Mouse (Mus musculus) gastrocnemius, postnatal 10 days (tissue): ENCODE results near the gene Uqcr11. TPM values are rescaled to one million over a fixed set of nuclear protein-coding genes. Genes with fewer than 3 reads are reported as not detected.
A peak's percentile ranks its signal among the peaks of the same experiment; 100 is the strongest.

Experiments
- DNase-seq: peaks from one replicate; pipeline ENCODE4 v3.0.0; 2021; ENCODE audit warnings: mixed read lengths
- total RNA-seq, 2 experiments: library from RNA; stranded (reverse); gene quantifications; 2 replicates each; pipeline ENCODE4 v1.2.3; 2021

Gene Uqcr11
- total RNA-seq, 2 experiments from 2014 or later: 725 to 806 TPM

DNA sequence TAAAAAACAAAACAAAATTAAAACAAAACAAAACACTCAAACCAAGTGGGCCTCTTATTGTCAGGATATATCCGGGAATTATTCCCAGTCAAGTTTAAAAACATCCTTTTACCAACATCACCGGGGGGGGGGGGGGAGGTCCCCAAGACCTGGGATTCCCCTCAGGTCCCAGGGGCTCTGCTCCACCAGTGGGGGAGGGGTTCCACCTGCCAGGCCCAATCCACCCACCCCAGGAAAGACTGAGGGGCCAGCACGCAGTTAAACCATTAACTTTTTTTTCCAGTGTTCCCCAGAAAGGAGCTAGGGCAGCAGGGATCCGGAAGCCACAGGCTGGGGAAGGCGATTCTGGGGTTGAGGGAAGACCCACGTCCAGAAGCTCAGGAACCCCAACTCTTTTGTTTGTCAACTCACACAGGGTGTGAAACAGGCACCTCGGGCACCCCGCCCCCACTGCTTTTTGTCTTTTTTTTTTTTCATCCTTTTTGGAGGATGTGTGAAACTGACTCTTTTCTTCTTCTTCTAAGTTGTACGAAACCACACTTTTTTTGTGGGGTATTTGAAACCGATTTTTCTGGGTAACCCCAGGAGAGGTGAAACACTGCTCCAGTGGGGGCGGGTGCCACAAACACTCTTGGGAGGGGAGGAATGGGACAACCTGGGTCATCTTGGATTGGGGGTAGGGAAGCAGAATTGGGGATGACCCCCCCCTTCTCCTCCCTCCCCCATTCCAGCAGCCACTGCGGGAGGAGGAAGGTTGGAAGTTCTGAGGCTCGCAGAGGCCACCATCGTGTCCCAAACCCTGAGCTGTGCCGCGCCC lies 25.1 kb upstream of the Uqcr11 start:
- DNase-seq: no peak

DNA sequence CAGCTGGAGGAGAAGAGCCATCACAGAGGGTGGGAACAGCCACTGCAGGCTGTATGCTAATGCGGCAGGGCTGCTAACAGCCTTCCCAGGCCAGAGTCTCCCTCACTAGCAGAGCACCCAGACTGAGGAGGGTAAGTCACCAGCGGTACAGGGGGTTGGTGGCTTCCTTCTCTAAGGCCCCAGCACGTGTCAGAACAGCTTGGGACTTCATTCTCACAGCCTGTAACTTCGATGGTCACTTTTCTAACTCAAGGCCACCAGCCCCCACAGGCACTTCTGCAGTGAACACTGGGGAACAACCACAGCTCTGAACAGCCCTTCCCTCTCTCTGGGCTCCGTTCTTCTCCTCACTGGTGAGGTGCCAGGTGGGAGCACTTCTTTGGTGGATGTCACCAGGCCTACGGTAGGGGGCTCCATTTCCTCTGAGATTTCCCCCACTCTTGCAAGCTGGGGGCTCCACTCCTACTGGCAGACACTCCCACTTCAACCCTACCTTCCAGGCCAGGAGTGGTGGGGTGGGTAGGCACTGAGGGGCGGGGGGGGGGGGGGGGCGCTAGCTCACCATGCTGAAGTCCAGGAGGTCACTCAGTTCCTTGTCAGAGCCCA lies 23.8 kb upstream of the Uqcr11 start:
- DNase-seq: no peak

DNA sequence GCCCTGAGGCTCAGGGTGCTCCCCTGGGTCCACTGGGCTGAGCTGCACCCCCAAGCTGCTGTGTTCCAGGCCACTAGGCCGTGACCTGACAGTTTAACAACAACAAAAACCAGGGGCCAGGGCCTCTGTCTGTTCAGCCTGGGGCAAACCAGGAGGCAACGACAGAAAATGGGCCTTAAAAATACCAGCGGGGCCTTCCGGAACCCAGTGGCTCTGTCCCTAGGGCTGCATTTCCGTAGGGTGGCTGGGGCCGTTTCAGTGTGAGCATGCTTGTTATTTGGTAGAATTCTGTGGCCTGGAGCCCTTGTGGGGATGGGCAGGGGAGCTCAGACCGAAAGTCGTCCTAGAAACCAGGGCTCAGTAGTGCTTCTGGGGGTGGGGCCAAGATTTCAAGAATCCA lies 23.2 kb upstream of the Uqcr11 start:
- DNase-seq: no peak

DNA sequence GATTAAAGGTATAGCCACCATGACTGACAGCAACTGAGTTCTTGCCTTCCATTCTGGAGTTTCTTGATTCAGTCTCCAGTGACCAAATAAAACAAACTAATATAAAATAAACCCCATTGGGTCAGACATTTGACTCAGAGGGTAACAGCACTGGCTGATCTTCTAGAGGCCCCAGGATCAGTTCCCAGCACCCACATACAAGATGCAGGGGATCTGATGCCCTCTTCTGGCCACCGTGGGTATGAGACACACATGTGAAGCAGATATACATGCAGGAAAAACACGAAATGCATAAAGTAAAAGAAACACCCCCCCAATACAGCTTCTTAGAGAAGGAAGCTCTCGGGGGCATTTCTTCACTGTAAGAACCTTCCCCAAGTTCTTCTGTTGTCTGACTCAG lies 18.4 kb upstream of the Uqcr11 start:
- DNase-seq: no peak

DNA sequence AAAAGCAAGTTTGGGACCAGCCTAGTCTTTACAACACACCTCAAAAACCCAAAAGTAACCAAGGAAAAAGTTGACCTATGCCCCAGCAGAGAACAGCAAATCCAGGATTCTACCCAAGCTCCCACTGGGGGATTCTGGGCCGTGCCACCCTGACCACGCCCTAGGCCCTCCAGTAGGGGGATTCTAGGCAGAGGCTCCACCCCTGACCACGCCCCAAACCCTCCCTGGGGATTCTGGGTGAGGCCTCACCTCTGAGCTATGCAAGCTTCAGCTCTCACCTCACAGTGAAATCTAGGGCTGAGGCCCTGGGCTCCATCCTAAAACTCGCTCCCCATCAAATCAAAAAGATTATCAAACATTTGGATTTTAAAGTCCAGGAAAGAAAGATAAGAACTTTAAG lies 16.9 kb upstream of the Uqcr11 start:
- DNase-seq: no peak

DNA sequence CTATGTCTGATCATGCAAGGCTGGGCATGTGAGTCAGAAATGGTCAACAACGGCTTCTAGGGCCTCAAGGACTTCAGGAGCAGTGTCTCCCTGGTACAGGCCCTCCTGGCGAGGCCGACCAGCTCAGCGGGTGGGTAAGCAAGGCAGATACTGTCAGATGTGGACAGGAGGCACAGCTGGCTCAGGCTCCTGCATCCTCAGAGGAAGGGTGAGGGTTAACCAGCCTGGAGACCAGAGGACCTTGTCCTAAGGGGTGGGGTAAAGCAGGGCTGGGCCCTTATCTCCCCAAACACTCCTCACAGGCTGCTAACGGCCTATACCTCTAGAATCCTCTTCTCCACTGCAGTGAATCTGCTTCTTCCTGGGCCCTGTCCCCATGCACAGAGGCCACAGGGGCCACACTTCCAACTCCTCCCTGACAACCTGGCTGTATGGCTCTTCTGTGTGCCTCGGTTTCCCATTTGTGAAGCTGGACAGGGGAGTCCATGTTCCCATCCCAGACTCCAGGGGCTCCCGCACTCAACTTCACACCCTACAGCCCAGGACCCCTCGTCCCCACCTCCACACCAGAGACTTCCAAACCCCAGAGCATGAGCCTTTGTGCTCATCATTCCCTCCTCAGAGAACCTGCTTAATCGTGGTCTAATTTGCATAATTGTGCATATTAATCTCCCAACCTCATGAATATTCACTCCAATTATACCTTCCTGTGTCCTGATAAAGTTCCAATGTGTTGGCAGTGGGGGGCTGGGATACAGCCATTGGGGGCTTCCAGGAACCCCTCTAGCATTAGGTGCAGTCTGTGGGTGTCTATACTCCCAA lies 15.2 kb upstream of the Uqcr11 start:
- no peak for DNase-seq

DNA sequence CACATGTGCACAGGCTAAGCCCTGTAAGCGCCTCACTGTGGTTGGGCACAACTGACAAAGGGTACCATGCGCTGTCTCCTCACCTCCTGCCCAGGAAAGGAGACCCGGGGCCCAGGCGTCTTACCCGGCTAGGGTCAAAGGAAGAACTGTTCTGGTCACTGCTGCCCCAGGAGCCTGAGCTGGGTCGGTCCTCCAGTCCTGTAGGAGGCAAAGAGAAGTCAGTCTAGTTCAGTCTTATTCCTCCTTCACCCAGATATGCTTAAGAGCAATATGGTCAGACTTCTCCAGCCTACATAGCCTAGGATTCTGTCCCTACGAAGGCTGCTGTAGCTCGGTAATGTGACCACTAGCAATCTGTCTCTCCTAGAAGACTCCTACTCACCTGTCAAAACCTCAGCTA lies 14.6 kb upstream of the Uqcr11 start:
- DNase-seq: no peak

DNA sequence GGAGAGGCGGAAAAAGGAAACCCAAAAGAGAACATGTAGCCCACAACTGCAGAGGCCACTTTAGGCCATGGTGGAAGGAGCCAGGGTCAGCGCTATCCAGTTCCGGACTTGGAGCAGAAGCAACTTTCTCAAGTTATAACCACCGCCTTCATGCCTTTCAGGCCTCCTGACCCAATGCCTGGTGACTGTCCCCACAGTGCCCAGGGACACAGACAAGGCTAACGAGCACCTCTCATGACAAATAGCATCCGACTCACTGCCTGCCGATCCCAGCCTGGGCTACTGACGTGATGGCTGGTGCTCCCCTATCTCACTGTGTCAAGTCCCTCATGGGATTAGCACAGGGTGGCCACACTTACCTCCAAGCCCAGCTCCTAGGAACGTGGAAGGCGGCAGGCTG lies 14.1 kb upstream of the Uqcr11 start:
- DNase-seq: no peak

DNA sequence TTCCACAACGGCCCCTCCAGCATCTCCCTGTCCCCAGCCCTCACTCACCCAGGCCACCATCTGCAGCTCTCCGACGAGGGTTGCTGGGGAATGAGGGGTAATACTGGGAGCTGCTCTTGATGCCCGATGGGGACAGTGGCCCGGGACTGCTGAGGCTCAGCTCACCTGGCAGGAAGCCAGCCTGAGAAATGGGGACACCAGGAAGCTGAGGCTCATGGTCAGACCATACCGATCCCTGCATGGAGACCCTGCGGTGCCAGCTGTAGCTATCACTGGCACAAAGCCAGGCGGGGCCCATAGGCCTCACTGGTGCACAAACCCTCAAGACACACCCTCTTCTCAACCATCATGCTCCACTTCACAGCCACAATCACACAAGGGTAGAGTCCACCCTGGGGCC lies 12.8 kb upstream of the Uqcr11 start:
- peak; percentile 37 for DNase-seq

DNA sequence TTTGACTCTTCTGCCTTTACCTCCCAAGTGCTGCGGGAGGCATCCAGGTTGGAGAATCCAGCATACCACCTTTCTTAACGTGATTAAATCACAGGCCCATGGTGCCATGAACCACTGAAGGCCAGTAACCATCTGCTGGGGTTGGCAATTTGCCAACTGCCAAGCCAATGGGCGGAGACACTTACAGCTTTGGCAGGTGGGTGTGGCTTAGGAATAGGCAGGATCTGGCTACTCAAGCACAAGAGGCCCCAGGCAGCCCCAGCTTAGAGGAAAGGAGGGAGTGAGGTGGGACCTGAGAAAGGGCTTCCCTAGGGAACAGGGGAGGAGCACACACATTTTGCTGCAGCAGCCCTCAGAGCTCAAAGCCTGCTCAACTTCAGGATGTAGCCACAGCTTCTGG lies 11.7 kb upstream of the Uqcr11 start:
- DNase-seq: peak; percentile 34

DNA sequence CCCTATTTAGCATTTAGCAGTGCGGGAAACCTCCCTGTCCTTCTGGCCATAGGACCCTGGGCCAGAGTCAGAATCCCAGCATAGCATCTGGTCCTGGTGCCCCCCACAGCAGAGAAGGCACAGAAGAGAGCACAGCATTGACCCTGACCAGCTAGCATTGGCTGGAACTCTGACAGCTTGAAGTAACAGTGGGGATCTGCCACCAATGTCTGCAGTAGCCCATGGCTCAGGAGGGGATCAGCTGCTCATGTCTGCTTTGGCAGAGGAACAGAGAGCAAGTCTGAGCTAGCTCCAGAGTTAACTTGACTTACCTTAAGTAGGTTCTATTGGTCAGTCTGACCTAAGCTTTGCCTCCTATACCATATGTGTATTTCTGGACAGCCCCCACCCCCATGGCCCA lies 11.2 kb upstream of the Uqcr11 start:
- DNase-seq: no peak

DNA sequence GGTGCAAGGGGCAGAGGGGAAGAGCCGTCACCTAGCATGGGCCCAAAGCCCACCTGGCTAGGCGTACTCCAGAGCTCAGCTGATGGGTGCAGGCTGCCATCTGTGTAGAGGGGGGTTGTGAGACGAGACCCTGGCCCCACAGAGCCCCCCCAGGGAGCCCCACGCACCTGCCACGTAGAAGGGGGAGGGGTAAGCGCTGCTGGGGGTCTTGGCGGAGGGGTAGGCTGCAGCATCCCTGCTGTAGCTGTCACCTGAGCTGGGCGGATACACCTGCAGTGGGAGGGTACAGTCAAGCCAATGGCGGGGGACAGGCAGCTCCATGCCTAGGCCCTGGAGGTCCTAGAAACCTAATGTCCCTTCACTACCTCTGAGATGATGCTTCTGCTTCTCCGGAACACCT lies 10.7 kb upstream of the Uqcr11 start:
- DNase-seq: no peak

DNA sequence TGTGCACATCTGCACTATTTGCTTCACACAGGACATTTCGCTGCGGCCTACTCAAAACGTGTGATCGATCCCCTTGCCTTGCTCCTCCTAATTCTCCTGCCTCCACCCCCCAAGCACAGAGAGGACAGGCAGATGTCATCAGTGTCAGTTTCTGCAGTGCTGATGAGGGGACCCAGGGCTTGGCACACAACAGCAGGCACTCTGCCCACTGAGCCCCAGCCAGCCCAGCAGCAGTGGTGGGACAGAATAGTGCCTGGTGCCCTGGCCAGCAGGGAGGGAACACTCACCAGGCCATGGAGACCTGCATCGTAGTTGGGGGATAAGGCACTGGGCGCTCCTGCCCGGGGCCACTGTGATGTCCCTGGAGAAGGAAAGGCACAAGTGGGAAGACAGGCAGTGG lies 8.9 kb upstream of the Uqcr11 start:
- DNase-seq: no peak

DNA sequence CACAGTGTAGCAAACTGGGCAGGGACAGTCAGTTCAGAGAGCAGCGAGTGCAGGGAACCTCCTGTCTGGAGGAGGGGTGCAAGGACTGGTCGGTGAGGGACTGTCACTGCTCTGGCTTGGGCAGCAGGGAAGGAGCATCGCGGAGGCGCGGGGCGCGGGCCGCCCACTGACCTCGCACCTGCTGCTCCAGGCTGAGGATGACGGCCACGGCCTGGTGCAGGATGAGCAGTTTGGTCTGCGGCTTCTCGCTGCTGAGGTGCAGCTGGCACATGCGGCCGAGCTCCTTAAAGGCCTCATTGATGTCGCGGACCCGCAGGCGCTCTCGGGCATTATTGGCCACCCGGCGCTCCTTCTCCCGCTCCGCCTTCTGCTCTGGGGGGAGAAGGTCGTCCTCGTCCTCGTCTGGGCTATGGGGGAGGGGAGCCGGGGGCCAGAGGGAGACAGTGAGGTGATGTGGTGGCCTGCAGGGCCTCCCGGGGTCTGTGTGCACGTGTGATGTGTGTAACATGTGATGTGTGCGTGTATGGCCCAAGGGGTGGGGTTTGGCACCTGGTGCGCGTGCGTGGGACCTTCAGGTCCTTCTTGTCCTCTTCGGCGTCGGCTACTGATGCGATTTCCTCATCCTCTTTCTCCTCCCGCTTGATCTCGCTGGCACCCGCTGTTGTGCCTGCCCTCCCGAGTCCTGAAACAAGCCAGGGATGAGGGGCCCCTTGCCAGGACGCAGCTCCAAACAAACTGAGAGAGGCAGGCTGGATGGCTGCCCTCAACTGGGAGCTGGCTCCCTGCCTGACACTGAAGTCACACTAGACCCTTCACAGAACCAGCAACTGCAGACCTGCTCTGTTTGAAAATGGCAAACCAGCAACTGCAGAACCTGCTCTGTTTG lies 6.3 kb upstream of the Uqcr11 start:
- peak; percentile 59 for DNase-seq

DNA sequence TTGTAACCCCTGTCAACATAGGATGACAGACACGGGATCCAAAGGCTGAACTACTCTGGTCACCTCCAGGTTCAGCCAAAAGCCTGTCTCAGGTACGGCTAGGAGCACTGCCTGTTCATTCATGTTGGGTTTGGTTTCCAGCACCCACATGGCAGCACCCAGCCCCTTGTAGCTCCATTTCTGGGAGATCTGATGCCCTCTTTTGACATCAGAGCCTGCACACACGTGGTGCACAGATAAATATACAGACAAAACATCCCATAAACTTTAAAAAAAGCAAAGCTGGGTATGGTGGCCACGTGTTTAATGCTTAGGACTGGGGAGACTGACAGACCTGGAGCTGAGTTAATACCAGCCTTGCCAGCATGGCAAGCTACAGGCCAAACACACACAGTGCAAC lies 1.3 kb upstream of the Uqcr11 start:
- DNase-seq: no peak

DNA sequence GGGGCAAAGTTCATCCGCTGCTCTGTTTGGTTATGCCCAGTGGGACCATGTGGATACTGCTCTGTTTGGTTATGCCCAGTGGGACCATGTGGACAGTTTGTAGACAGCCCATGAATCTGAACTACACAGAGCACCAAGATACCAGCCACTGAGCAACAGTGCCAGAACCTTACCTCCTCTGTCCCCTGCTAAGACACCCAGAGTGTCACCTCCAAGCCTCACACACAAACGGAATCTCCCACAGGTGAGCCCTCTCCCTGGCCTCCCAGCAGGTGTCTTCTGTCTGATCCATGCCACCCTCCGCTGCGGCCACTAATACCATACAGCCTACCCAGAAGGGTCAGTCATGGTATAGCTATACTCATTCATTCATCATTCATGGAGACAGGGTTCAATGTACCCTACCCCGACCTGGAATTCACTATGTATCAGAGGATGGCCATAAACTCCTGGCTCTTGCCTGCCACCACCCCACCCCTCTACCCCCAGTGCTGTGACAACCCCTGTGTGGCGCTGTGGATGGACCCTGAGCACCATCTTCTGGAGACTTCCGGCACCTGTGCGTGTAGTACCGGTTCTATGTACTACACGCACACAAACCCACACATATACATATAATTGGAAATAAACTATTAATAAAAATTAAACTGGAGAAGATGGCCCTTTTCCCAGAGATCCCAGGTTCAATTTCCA lies 1.0 kb downstream of the Uqcr11 start:
- no peak for DNase-seq

DNA sequence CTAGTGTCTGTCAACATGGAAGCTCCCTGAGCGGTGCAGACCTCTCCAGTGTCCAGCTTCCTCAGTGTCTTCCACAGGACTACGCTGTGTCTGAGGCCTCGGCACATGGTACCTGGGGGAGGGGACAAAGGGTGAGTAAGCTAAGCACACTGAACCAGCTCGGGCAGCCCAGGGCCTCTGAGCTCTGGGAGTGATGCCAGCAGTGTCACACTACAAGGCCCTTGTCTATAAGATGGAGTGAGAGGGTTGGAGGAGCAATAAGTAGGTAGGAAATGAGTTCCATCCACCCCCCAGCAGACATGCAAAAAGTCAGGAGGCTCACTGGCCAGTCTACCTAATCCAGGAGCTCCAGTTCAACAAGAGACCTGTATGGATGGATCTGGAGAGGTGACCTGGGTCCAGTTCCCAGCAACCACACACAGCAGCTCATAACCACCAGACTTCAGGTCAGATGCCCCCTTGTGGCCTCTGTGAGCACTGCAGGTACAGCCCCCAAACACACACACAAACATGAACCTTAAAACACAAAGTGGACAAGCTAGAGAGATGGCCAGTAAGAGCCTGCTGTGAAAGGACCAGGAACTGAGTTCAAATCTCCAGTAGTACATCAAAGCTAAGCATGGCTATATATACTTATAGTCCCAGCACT lies 3.5 kb downstream of the Uqcr11 start:
- no peak for DNase-seq

DNA sequence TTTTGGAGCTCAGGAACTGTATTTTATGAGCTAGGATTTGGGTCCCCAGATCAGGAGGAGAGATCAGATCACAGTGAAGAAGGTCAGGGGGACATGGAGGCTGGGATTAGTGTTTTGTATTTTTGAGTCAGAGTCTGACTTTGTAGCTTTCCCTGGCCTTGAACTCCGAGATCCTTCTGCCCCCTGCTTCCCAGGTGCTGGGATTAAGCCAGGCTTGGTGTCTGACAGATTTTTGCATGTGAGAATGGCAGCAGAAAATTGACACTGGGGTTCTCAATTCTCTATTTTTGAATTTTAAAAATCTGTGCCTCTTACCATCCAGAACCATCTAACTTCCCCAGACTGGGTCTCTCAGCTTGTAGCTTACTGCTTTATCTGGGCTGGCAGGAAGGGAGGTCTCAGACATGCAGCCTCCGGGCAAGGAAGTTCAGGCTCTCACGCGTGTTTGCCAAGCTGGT lies 5.9 kb downstream of the Uqcr11 start:
- no peak for DNase-seq

DNA sequence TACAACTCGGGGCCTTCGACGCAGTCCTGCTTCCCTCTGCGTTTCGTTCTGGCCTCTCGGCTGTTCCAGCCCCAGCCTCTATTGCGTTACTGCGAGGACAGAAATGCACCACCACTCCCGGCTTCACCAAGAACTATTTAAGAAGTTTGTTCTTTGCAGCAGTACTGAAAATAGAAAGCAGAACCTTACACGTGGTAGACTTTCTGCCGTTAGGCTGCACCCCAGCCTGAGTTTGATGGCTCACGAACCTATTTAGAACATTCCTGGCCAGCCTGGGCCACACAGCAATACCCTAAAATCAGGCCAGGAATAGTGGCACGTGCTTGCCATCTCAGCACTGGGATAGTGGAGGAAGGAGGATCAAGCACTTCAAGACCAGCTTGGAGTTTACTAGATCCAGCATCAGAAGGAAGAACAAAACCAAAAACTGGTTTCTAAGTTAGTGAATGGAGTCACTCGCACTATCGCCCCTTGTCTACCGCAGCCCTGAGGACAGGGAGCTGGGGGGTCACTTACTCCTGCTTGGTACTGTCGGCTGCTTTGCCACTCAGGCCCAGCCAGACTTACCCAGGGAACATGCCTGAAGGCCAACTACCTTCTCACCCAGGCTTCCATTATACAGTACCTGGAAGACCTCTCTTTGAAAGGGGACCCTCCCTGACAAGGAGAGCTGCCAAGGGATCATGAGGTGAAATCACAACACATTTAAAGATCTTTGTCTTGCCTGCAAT lies 6.5 kb downstream of the Uqcr11 start:
- no peak for DNase-seq
